Comparison of ENCODE assay signal across 14 mouse cellular contexts in the genomic region with DNA sequence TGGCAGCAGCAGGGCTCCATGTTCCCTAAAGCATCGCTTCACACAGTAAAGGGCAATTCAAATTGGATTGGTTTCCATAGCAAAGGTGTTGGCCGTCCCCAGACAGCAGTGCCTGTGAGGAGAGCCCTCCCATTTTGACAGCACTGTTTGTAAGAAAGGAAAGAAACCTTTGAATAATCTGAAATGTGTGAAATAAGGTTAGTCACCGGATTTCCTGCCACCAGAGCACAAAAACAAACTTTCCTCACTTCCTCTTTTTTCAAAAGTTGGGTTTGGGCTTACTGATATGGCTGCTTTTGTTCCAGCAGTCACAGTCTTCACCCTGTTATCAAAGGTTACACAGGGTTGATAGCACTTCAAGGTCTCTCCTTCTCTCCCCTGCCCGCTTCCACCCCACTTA. TPM values are rescaled to one million over a fixed set of nuclear protein-coding genes. Genes with fewer than 3 reads are reported as not detected.
DNase-seq lines count a peak whose midpoint lies in the region; ATAC-seq and TF ChIP-seq lines count a peak whose summit lies in the region.
"Had no signal": no experiment of that assay in that cellular context is flagged by ENCODE, and none has a peak within 500 bp of the region (broad histone marks: within the 10 kb centered on the region; RNA-seq: fewer than 3 reads in every experiment).

No protein-coding gene starts in this region.

- peak; percentile 87 to 93 for TF ChIP-seq EP300 in MEL (IDR thresholded peaks at IDR 0.05; ENCODE audit: low read depth in 1 of 2, low read length in 2 of 2)

- no peaks in the 10 kb centered on the region for H3K79me2 ChIP-seq in MEL (ENCODE audit: control insufficient read depth, insufficient read depth, low read length, poor library complexity)

- peak; percentile 25 for DNase-seq in lung, postnatal 25 days (ENCODE audit: low spot score)
- no peak for DNase-seq in lung, adult 18-20 months
- peak; percentile 85 for DNase-seq in MEL (ENCODE audit: low read depth, low spot score)
- peak; percentile 3 for DNase-seq in thymus, adult 2 months
- no peak for DNase-seq in right cerebral cortex, postnatal 36 days (ENCODE audit: low spot score in 2 of 2)
- no peak for DNase-seq in layer of hippocampus, postnatal 25 days (ENCODE audit: extremely low spot score in 1 of 2, low spot score in 1 of 2)
- DNase-seq in embryo, embryonic 10.5 days (ENCODE audit: low spot score) = no peak
- DNase-seq: cerebellum, adult 9-10 months; layer of hippocampus, adult 9-11 months; right cerebral cortex, postnatal 14 days had no signal

- H3K9me3 ChIP-seq in MEL (replicated peaks; ENCODE audit: insufficient read depth, low read length) = no peaks in the 10 kb centered on the region
- H3K9me3 ChIP-seq in liver, embryonic 12.5 days (replicated peaks) = no peaks in the 10 kb centered on the region
- H3K9me3 ChIP-seq: limb, embryonic 12.5 days; neural tube, embryonic 13.5 days had no signal

- H3K9ac ChIP-seq in MEL (ENCODE audit: control insufficient read depth, low read depth, low read length, poor library complexity, severe bottlenecking) = peak overlapping the region; percentile 27; the same call in 1 of the 2 replicates
- H3K9ac ChIP-seq in liver, embryonic 12.5 days = no peak overlapping the region
- H3K9ac ChIP-seq: limb, embryonic 12.5 days; neural tube, embryonic 13.5 days had no signal

- H3K4me2 ChIP-seq in liver, embryonic 12.5 days = 0 out of 2 replicates have a peak overlapping the region, but pooled peaks have one; percentile 3
- H3K4me2 ChIP-seq: heart, embryonic 11.5 days; limb, embryonic 12.5 days; neural tube, embryonic 13.5 days had no signal

- no peak for ATAC-seq in liver, embryonic 12.5 days

- H3K4me1 ChIP-seq in MEL (ENCODE audit: control insufficient read depth in 1 of 2, insufficient read depth in 2 of 2, low read length in 2 of 2) = peaks cover 0 to 7% of the 10 kb centered on the region in 2 experiments; a peak in 2 of 4 replicates
- H3K4me1 ChIP-seq in liver, embryonic 12.5 days = no peaks in the 10 kb centered on the region
- H3K4me1 ChIP-seq in thymus, adult 2 months (replicated peaks; ENCODE audit: control insufficient read depth, insufficient read depth, low read length) = peaks cover 6% of the 10 kb centered on the region
- H3K4me1 ChIP-seq: limb, embryonic 12.5 days; neural tube, embryonic 13.5 days had no signal

- peak overlapping the region; percentile 92 for H3K27ac ChIP-seq in MEL (ENCODE audit: control insufficient read depth, low read depth, low read length)
- no peak overlapping the region for H3K27ac ChIP-seq in liver, embryonic 12.5 days
- peak overlapping the region; percentile 72 for H3K27ac ChIP-seq in thymus, adult 2 months (ENCODE audit: control insufficient read depth, insufficient read depth, low read length)
- H3K27ac ChIP-seq: limb, embryonic 12.5 days; neural tube, embryonic 13.5 days had no signal

- TF ChIP-seq RAD21 in MEL (IDR thresholded peaks at IDR 0.05; ENCODE audit: low read depth, low read length) = no peak

- no peak for TF ChIP-seq POLR2A in MEL (IDR thresholded peaks at IDR 0.05; ENCODE audit: control insufficient read depth in 1 of 2, insufficient read depth in 1 of 2, low read depth in 1 of 2, low read length in 2 of 2, poor library complexity in 1 of 2)
- TF ChIP-seq POLR2A in thymus, adult 2 months (IDR thresholded peaks at IDR 0.05; ENCODE audit: control insufficient read depth, extremely low read depth, insufficient read depth, low read length, poor library complexity) = no peak

- peak overlapping the region in 1 of 2 experiments; percentile 44; a peak in 2 of 4 replicates for H3K4me3 ChIP-seq in MEL (ENCODE audit: control insufficient read depth in 1 of 2, insufficient read depth in 1 of 2, low read depth in 2 of 2, low read length in 2 of 2)
- no peak overlapping the region for H3K4me3 ChIP-seq in liver, embryonic 12.5 days
- H3K4me3 ChIP-seq in thymus, adult 2 months (ENCODE audit: control insufficient read depth, insufficient read depth, low read length) = no peak overlapping the region
- H3K4me3 ChIP-seq: limb, embryonic 12.5 days; neural tube, embryonic 13.5 days had no signal

- no peak for TF ChIP-seq CTCF in MEL (IDR thresholded peaks at IDR 0.05 in 2 of 3, conservative IDR thresholded peaks at IDR 0.05 in 1 of 3; ENCODE audit: control insufficient read depth in 1 of 3, insufficient read depth in 1 of 3, low read depth in 2 of 3, low read length in 3 of 3, poor library complexity in 1 of 3, severe bottlenecking in 1 of 3)
- no peak for TF ChIP-seq CTCF in thymus, adult 2 months (IDR thresholded peaks at IDR 0.05; ENCODE audit: borderline replicate concordance, control insufficient read depth, extremely low read depth, insufficient read depth, low read length, poor library complexity)

- H3K27me3 ChIP-seq in MEL (ENCODE audit: control insufficient read depth in 1 of 2, insufficient read depth in 2 of 2, low read length in 2 of 2) = no peaks in the 10 kb centered on the region
- H3K27me3 ChIP-seq in liver, embryonic 12.5 days (replicated peaks) = no peaks in the 10 kb centered on the region
- H3K27me3 ChIP-seq in thymus, adult 2 months (ENCODE audit: control insufficient read depth, insufficient read depth, low read length) = no peaks in the 10 kb centered on the region
- H3K27me3 ChIP-seq: neural tube, embryonic 13.5 days had no signal

- peaks cover 0 to 11% of the 10 kb centered on the region in 2 experiments; a peak in 2 of 4 replicates for H3K36me3 ChIP-seq in MEL (ENCODE audit: control insufficient read depth in 1 of 2, insufficient read depth in 2 of 2, low read length in 2 of 2)
- no peaks in the 10 kb centered on the region for H3K36me3 ChIP-seq in liver, embryonic 12.5 days
- H3K36me3 ChIP-seq in thymus, adult 2 months (ENCODE audit: control insufficient read depth, insufficient read depth, low read length) = no peaks in the 10 kb centered on the region
- H3K36me3 ChIP-seq: limb, embryonic 12.5 days; neural tube, embryonic 13.5 days had no signal

- WGBS in liver, embryonic 12.5 days (ENCODE audit: insufficient replicate concordance) = 24% methylated on average over 4 of the region's 4 CpGs
- 9% methylated on average over 4 of the region's 4 CpGs for WGBS in thymus, adult 2 months

TF ChIP-seq in MEL, 35 proteins besides CTCF, POLR2A, EP300 and RAD21:
- TF ChIP-seq MEF2A (IDR thresholded peaks at IDR 0.05; ENCODE audit: extremely low read depth, insufficient replicate concordance, low read depth, low read length, poor library complexity, severe bottlenecking) (no peak), BHLHE40 (IDR thresholded peaks at IDR 0.05; ENCODE audit: borderline replicate concordance, low read depth, low read length) (peak; percentile 29; the same call in 1 of the 2 replicates), HCFC1 (IDR thresholded peaks at IDR 0.05; ENCODE audit: low read depth, low read length) (no peak), SIN3A (IDR thresholded peaks at IDR 0.05; ENCODE audit: low read length) (peak; percentile 48; the same call in 1 of the 2 replicates), GATA1 (IDR thresholded peaks at IDR 0.05; ENCODE audit: low read depth, low read length) (peak; percentile 93), TBP (IDR thresholded peaks at IDR 0.05; ENCODE audit: low read depth, low read length) (0 out of 2 replicates have a peak, but pooled peaks have one; percentile 30), ELF1 (IDR thresholded peaks at IDR 0.05; ENCODE audit: low read depth, low read length) (no peak), TCF12 (IDR thresholded peaks at IDR 0.05; ENCODE audit: low read depth, low read length) (peak; percentile 82), TAL1 (IDR thresholded peaks at IDR 0.05; ENCODE audit: low read length) (peak; percentile 63), ETS1 (IDR thresholded peaks at IDR 0.05; ENCODE audit: low read depth, low read length) (peak; percentile 89), ZC3H11A (IDR thresholded peaks at IDR 0.05; ENCODE audit: low read depth, low read length) (no peak), ZNF384 (IDR thresholded peaks at IDR 0.05; ENCODE audit: low read depth, low read length) (no peak; the same call in 1 of the 2 replicates), MAZ (IDR thresholded peaks at IDR 0.05; ENCODE audit: low read depth, low read length) (no peak), RCOR1 (IDR thresholded peaks at IDR 0.05; ENCODE audit: low read depth, low read length) (peak; percentile 90)

RNA-seq across cellular contexts. Expression of a gene that starts 35.2 kb away (rescaled TPM):
- 8.0 and 8.7 TPM in 2 replicates for total RNA-seq in MEL (2012; rRNA removed)
- polyA plus RNA-seq in MEL (2012; ENCODE audit: insufficient read depth in 1 of 2, insufficient read length in 2 of 2, low read depth in 1 of 2, low replicate concordance in 2 of 2, missing spikeins in 1 of 2) = 10 to 100 TPM in 1 of 2 experiments, not detected in 1; 10.6 TPM
- polyA plus RNA-seq in liver, embryonic 12.5 days (2016; fragmentation: Nextera tagmentation; extraction: Ambion mirVana) = 4.0 and 4.5 TPM in 2 replicates
- polyA plus RNA-seq in thymus, adult 2 months (2012; rRNA removed) = 34.9 and 37.8 TPM in 2 replicates
- 1 to 10 TPM; 4.7 to 4.9 TPM for total RNA-seq in layer of hippocampus, postnatal 25 days (2021)

Comparison
In these comparisons a context has a peak if more than half of its experiments do, and no peak if none do; other contexts are left out.
1. DNase-seq: peak in lung, postnatal 25 days (single experiment), MEL (single experiment) and thymus, adult 2 months (single experiment); none in lung, adult 18-20 months (0 of 2), right cerebral cortex, postnatal 36 days (0 of 2), layer of hippocampus, postnatal 25 days (0 of 2) and embryo, embryonic 10.5 days (single experiment).